Mouse (Mus musculus): ENCODE results near the gene Tpk1. TPM values are rescaled to one million over a fixed set of nuclear protein-coding genes. Genes with fewer than 3 reads are reported as not detected.
A peak's percentile ranks its signal among the peaks of the same experiment; 100 is the strongest.

The Tpk1 gene
- polyA plus RNA-seq, 1 experiment from 2014 or later: 8.9 TPM

GRCm38 (mm10) chr6:43342386-43342785, 323.7 kb downstream of the Tpk1 start:
- Histone ChIP-seq H3K9ac (no peak overlapping the region), H3K36me3 (no peaks in the 10 kb centered on the region), H3K4me3 (replicated peaks) (no peak overlapping the region), H3K9me3 (replicated peaks) (no peaks in the 10 kb centered on the region), H3K4me1 (no peaks in the 10 kb centered on the region), H3K4me2 (replicated peaks) (no peak overlapping the region), H3K27ac (replicated peaks) (no peak overlapping the region), H3K27me3 (no peaks in the 10 kb centered on the region)
- 66% methylated on average over 2 of the region's 2 CpGs for WGBS
- no peak for ATAC-seq (ENCODE audit: insufficient number of reproducible peaks, low FRiP score, low TSS enrichment, low read depth)

- no peak overlapping the region for H3K4me2 ChIP-seq (replicated peaks)
Observed at GRCm38 (mm10) chr6:43338804-43339203, 327.3 kb downstream of the Tpk1 start.

GRCm38 (mm10) chr6:43337491-43337961, 328.6 kb downstream of the Tpk1 start:
- WGBS: 37% methylated on average over 10 of the region's 10 CpGs
- no peak overlapping the region for H3K9ac ChIP-seq
- H3K4me2 ChIP-seq (replicated peaks): no peak overlapping the region
- H3K27ac ChIP-seq (replicated peaks): no peak overlapping the region
- no peaks in the 10 kb centered on the region for H3K4me1 ChIP-seq
- H3K36me3 ChIP-seq: no peaks in the 10 kb centered on the region
- H3K27me3 ChIP-seq: no peaks in the 10 kb centered on the region
- no peak overlapping the region for H3K4me3 ChIP-seq (replicated peaks)
- no peaks in the 10 kb centered on the region for H3K9me3 ChIP-seq (replicated peaks)
- peak; percentile 69; the same call in 1 of the 2 replicates for ATAC-seq (ENCODE audit: insufficient number of reproducible peaks, low FRiP score, low TSS enrichment, low read depth)

More at GRCm38 (mm10) chr6:43338804-43339203, 327.3 kb downstream of the Tpk1 start:
- WGBS: 55% methylated on average over 2 of the region's 2 CpGs
- Histone ChIP-seq H3K4me3 (replicated peaks) (no peak overlapping the region), H3K9me3 (replicated peaks) (no peaks in the 10 kb centered on the region), H3K27me3 (no peaks in the 10 kb centered on the region), H3K4me1 (no peaks in the 10 kb centered on the region), H3K27ac (replicated peaks) (no peak overlapping the region), H3K36me3 (no peaks in the 10 kb centered on the region), H3K9ac (no peak overlapping the region)
- no peak for ATAC-seq (ENCODE audit: insufficient number of reproducible peaks, low FRiP score, low TSS enrichment, low read depth)

GRCm38 (mm10) chr6:43335619-43336234, 330.4 kb downstream of the Tpk1 start:
- H3K9me3 ChIP-seq (replicated peaks): no peaks in the 10 kb centered on the region
- WGBS: 67% methylated on average over 3 of the region's 3 CpGs
- no peak for ATAC-seq (ENCODE audit: insufficient number of reproducible peaks, low FRiP score, low TSS enrichment, low read depth)

GRCm38 (mm10) chr6:43333479-43333878, 332.6 kb downstream of the Tpk1 start:
- no peak overlapping the region for H3K9ac ChIP-seq
- ATAC-seq (ENCODE audit: insufficient number of reproducible peaks, low FRiP score, low TSS enrichment, low read depth): no peak
- H3K27me3 ChIP-seq: no peaks in the 10 kb centered on the region
- WGBS: 66% methylated on average over 4 of the region's 4 CpGs
- no peak overlapping the region for H3K27ac ChIP-seq (replicated peaks)
- no peak overlapping the region for H3K4me3 ChIP-seq (replicated peaks)
- no peaks in the 10 kb centered on the region for H3K36me3 ChIP-seq
- H3K9me3 ChIP-seq (replicated peaks): no peaks in the 10 kb centered on the region
- no peaks in the 10 kb centered on the region for H3K4me1 ChIP-seq
- no peak overlapping the region for H3K4me2 ChIP-seq (replicated peaks)

More at GRCm38 (mm10) chr6:43335619-43336234, 330.4 kb downstream of the Tpk1 start:
- H3K27ac ChIP-seq (replicated peaks): no peak overlapping the region
- no peak overlapping the region for H3K4me2 ChIP-seq (replicated peaks)
- H3K9ac ChIP-seq: no peak overlapping the region
- no peak overlapping the region for H3K4me3 ChIP-seq (replicated peaks)
- no peaks in the 10 kb centered on the region for H3K36me3 ChIP-seq
- no peaks in the 10 kb centered on the region for H3K4me1 ChIP-seq
- no peaks in the 10 kb centered on the region for H3K27me3 ChIP-seq

GRCm38 (mm10) chr6:43312961-43313656, 353.0 kb downstream of the Tpk1 start:
- peak overlapping the region; percentile 67 for H3K27ac ChIP-seq (replicated peaks)
- H3K4me1 ChIP-seq: peaks cover 5% of the 10 kb centered on the region; the same call in 1 of the 2 replicates
- H3K36me3 ChIP-seq: no peaks in the 10 kb centered on the region
- 0 out of 2 replicates have a peak, but pooled peaks have one; percentile 47 for ATAC-seq (ENCODE audit: insufficient number of reproducible peaks, low FRiP score, low TSS enrichment, low read depth)
- H3K9ac ChIP-seq: no peak overlapping the region
- H3K27me3 ChIP-seq: no peaks in the 10 kb centered on the region
- no peak overlapping the region for H3K4me3 ChIP-seq (replicated peaks)
- H3K4me2 ChIP-seq (replicated peaks): no peak overlapping the region
- H3K9me3 ChIP-seq (replicated peaks): no peaks in the 10 kb centered on the region
- WGBS: 53% methylated on average over 8 of the region's 8 CpGs

GRCm38 (mm10) chr6:43312546-43312945, 353.5 kb downstream of the Tpk1 start:
- Histone ChIP-seq H3K4me1 (peaks cover 5% of the 10 kb centered on the region; the same call in 1 of the 2 replicates), H3K9me3 (replicated peaks) (no peaks in the 10 kb centered on the region), H3K27me3 (no peaks in the 10 kb centered on the region), H3K27ac (replicated peaks) (peak overlapping the region; percentile 67), H3K4me3 (replicated peaks) (no peak overlapping the region), H3K36me3 (no peaks in the 10 kb centered on the region), H3K4me2 (replicated peaks) (no peak overlapping the region), H3K9ac (no peak overlapping the region)
- no peak for ATAC-seq (ENCODE audit: insufficient number of reproducible peaks, low FRiP score, low TSS enrichment, low read depth)

- ATAC-seq (ENCODE audit: insufficient number of reproducible peaks, low FRiP score, low TSS enrichment, low read depth): no peak
- 39% methylated on average over 6 of the region's 6 CpGs for WGBS
Observed at GRCm38 (mm10) chr6:43310071-43310470, 356.0 kb downstream of the Tpk1 start.

GRCm38 (mm10) chr6:43309454-43309853, 356.6 kb downstream of the Tpk1 start, which contains the start of gene Nobox:
Gene Nobox (minus strand): TSS chr6:43309554.
- H3K27ac ChIP-seq (replicated peaks): no peak within 1 kb of the TSS
- no peaks in the 10 kb centered on the region for H3K27me3 ChIP-seq
- H3K4me2 ChIP-seq (replicated peaks): no peak within 1 kb of the TSS
- H3K9ac ChIP-seq: no peak within 1 kb of the TSS
- no peaks in the 10 kb centered on the region for H3K36me3 ChIP-seq
- no peaks in the 10 kb centered on the region for H3K9me3 ChIP-seq (replicated peaks)
- no peak within 1 kb of the TSS for H3K4me3 ChIP-seq (replicated peaks)
- WGBS: 65% methylated on average over 16 of the region's 16 CpGs
- no peak for ATAC-seq (ENCODE audit: insufficient number of reproducible peaks, low FRiP score, low TSS enrichment, low read depth)
- H3K4me1 ChIP-seq: peaks cover 5% of the 10 kb centered on the region; the same call in 1 of the 2 replicates

More at GRCm38 (mm10) chr6:43310071-43310470, 356.0 kb downstream of the Tpk1 start:
- H3K27me3 ChIP-seq: no peaks in the 10 kb centered on the region
- no peak overlapping the region for H3K27ac ChIP-seq (replicated peaks)
- H3K36me3 ChIP-seq: no peaks in the 10 kb centered on the region
- no peak overlapping the region for H3K4me2 ChIP-seq (replicated peaks)
- no peak overlapping the region for H3K9ac ChIP-seq
- no peak overlapping the region for H3K4me3 ChIP-seq (replicated peaks)
- no peaks in the 10 kb centered on the region for H3K9me3 ChIP-seq (replicated peaks)
- peaks cover 5% of the 10 kb centered on the region; the same call in 1 of the 2 replicates for H3K4me1 ChIP-seq

- Histone ChIP-seq H3K4me1 (0 out of 2 replicates have a peak, but pooled peaks cover 14% of the 10 kb centered on the region), H3K9me3 (replicated peaks) (no peaks in the 10 kb centered on the region), H3K9ac (no peak overlapping the region), H3K27me3 (no peaks in the 10 kb centered on the region), H3K36me3 (no peaks in the 10 kb centered on the region), H3K4me2 (replicated peaks) (no peak overlapping the region), H3K4me3 (replicated peaks) (no peak overlapping the region), H3K27ac (replicated peaks) (no peak overlapping the region)
- 27% methylated on average over 2 of the region's 2 CpGs for WGBS
- ATAC-seq (ENCODE audit: insufficient number of reproducible peaks, low FRiP score, low TSS enrichment, low read depth): no peak
Observed at GRCm38 (mm10) chr6:43297508-43297850, 368.6 kb downstream of the Tpk1 start.

- Histone ChIP-seq H3K27ac (replicated peaks) (no peak overlapping the region), H3K4me2 (replicated peaks) (no peak overlapping the region), H3K9me3 (replicated peaks) (no peaks in the 10 kb centered on the region), H3K4me3 (replicated peaks) (no peak overlapping the region), H3K9ac (no peak overlapping the region), H3K27me3 (no peaks in the 10 kb centered on the region), H3K4me1 (0 out of 2 replicates have a peak, but pooled peaks cover 19% of the 10 kb centered on the region), H3K36me3 (no peaks in the 10 kb centered on the region)
- 34% methylated on average over 7 of the region's 7 CpGs for WGBS
- ATAC-seq (ENCODE audit: insufficient number of reproducible peaks, low FRiP score, low TSS enrichment, low read depth): no peak
Observed at GRCm38 (mm10) chr6:43296798-43297507, 369.1 kb downstream of the Tpk1 start.

Data from embryonic facial prominence, embryonic 15.5 days (tissue).